Mouse (Mus musculus) right cerebral cortex, postnatal 4 days (tissue): Measurements from ENCODE around the gene Phldb2.

Source experiments
- DNase-seq: peaks from one replicate; pipeline ENCODE4 v3.0.0-alpha.2; 2022

Phldb2 gene

GRCm38 (mm10) chr16:45722460-45722951, 230.9 kb downstream of the Phldb2 start:
- no peak for DNase-seq

- no peak for DNase-seq
These were observed 233.3 kb downstream of the Phldb2 start for GRCm38 (mm10) chr16:45720022-45720630.

GRCm38 (mm10) chr16:45718296-45718695, 235.1 kb downstream of the Phldb2 start:
- DNase-seq, result no peak

GRCm38 (mm10) chr16:45714489-45715150, 238.8 kb downstream of the Phldb2 start:
- DNase-seq, result no peak

- no peak for DNase-seq
These were observed 239.5 kb downstream of the Phldb2 start for GRCm38 (mm10) chr16:45713878-45714277.

GRCm38 (mm10) chr16:45713261-45713660, 240.1 kb downstream of the Phldb2 start:
- DNase-seq, result no peak

- no peak for DNase-seq
These were observed 242.1 kb downstream of the Phldb2 start for GRCm38 (mm10) chr16:45711263-45711662.

GRCm38 (mm10) chr16:45699301-45699700, 254.1 kb downstream of the Phldb2 start:
- no peak for DNase-seq

GRCm38 (mm10) chr16:45697996-45698395, 255.4 kb downstream of the Phldb2 start:
- DNase-seq, result no peak
